Mouse (Mus musculus) heart, postnatal 0 days (tissue): ENCODE data around the gene Angptl6.

ENCODE experiments used
- CTCF ChIP-seq: IDR thresholded peaks from 2 replicates; pipeline ENCODE4 v1.5.1; 2016; ENCODE audit warnings: antibody characterized with exemption, control low read depth, low read depth
- EP300 ChIP-seq: IDR thresholded peaks from 2 replicates; pipeline ENCODE4 v1.6.1; 2016; ENCODE audit warnings: antibody characterized with exemption, low read depth

GRCm38 (mm10) chr9:20878041-20878709 is 1.4 kb downstream of the Angptl6 start:
- TF ChIP-seq CTCF: peak; percentile 82
- TF ChIP-seq EP300: no peak
